Mouse (Mus musculus) kidney, embryonic 15.5 days (tissue): ENCODE measurements around the gene Lmbrd1. TPM values are rescaled to one million over a fixed set of nuclear protein-coding genes. Genes with fewer than 3 reads are reported as not detected.
"Not testable (repeated sequence)": the region's sequence is repeated elsewhere in the genome, so short reads cannot be mapped to it uniquely, and the experiment has no call there.

Experiments
- ATAC-seq: fragments of 200-750 bp; cut with Nextera tagmentation; replicated peaks from 2 replicates; pipeline ENCODE4 v1.8.0; 2017; ENCODE audit warnings: moderate TSS enrichment; ENCODE audit not compliant: low FRiP score
- H3K27ac ChIP-seq: fragments of 300-500 bp; sonication (generic); 2 replicates; pipeline ENCODE4 v1.5.1; 2015; ENCODE audit warnings: mild to moderate bottlenecking, inconsistent platforms
- H3K27me3 ChIP-seq: fragments of 300-500 bp; sonication (generic); 2 replicates; pipeline ENCODE4 v1.6.1; 2015; ENCODE audit warnings: inconsistent platforms
- H3K36me3 ChIP-seq: fragments of 300-500 bp; sonication (generic); 2 replicates; pipeline ENCODE4 v1.6.1; 2015; ENCODE audit warnings: inconsistent platforms
- H3K4me1 ChIP-seq: fragments of 300-500 bp; sonication (generic); 2 replicates; pipeline ENCODE4 v1.6.1; 2015; ENCODE audit warnings: inconsistent platforms
- H3K4me2 ChIP-seq: fragments of 300-500 bp; sonication (generic); 2 replicates; pipeline ENCODE4 v1.6.1; 2015; ENCODE audit warnings: moderate library complexity, mild to moderate bottlenecking, inconsistent platforms
- H3K4me3 ChIP-seq: fragments of 300-500 bp; sonication (generic); replicated peaks from 2 replicates; pipeline ENCODE4 v1.5.1; 2015; ENCODE audit warnings: mild to moderate bottlenecking, inconsistent platforms
- H3K9ac ChIP-seq: fragments of 300-500 bp; sonication (generic); 2 replicates; pipeline ENCODE4 v1.6.1; 2015; ENCODE audit warnings: mild to moderate bottlenecking, inconsistent platforms
- H3K9me3 ChIP-seq: fragments of 300-500 bp; sonication (generic); replicated peaks from 2 replicates; pipeline ENCODE4 v1.6.1; 2016; ENCODE audit warnings: inconsistent platforms
- WGBS: fragments of 180-500 bp; shearing (Covaris S2); methylation state at CpG from one replicate; pipeline ENCODE4 v1.1.7; 2015; ENCODE audit warnings: mixed read lengths; 5-methylcytosine and 5-hydroxymethylcytosine counted together
- polyA plus RNA-seq: library from polyadenylated mRNA; unstranded; fragments of >200 nt; fragmentation: Nextera tagmentation; extraction: Ambion mirVana; gene quantifications from 2 replicates; pipeline ENCODE4 v1.2.1, GENCODE M21; 2015

The Lmbrd1 gene
- polyA plus RNA-seq, 1 experiment from 2014 or later, result 31.8 TPM

DNA sequence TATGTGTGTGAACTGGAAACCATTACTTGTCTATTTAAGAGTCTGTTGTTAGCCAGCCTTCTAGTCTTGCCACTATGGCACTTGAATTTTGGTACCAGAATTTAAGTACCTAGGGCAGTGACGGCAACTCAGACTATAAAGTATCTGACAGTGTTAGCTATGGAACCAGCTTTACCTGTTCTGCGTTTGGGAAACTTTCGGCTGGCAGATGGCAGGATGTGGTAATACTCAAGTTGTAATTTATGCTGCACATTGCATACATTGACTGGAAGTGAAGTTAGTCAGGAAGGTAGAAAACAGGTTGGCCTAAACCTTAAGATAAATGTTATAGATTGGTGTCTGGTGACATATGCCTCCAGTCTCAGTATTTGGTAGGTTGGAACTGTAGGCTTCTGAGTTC is 53.9 kb downstream of the Lmbrd1 start:
- H3K27me3 ChIP-seq, result no peaks in the 10 kb centered on the region
- no peak overlapping the region for H3K9ac ChIP-seq
- no peak overlapping the region for H3K27ac ChIP-seq
- H3K4me3 ChIP-seq, result no peak overlapping the region
- WGBS, result 96% methylated on average over 3 of the region's 3 CpGs
- H3K4me2 ChIP-seq, result no peak overlapping the region
- no peaks in the 10 kb centered on the region for H3K9me3 ChIP-seq
- no peaks in the 10 kb centered on the region for H3K4me1 ChIP-seq
- no peak for ATAC-seq
- H3K36me3 ChIP-seq, result peaks cover 47% of the 10 kb centered on the region

DNA sequence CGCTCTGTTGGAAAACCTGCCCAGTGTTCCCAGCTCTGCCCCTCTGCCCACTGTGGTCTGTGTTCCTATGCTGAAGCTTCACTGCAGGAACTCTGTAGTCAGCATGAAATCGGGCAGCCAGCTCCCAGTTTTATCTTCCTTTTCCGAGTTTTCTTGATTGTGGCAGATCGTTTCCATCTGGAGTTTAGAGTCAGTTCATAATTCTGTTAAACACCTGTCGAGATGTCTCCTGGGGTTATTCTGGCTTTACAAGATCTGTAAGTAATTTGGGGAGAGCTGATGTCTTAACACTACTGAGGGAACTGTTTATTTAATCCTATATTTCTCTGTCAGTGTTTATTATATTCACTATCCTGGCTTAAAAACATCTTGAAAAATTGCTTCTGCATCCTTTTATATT is 56.4 kb downstream of the Lmbrd1 start:
- 79% methylated on average over 5 of the region's 5 CpGs for WGBS
- Histone ChIP-seq H3K36me3 (peaks cover 32% of the 10 kb centered on the region), H3K4me2 (no peak overlapping the region), H3K4me3 (no peak overlapping the region), H3K27me3 (no peaks in the 10 kb centered on the region), H3K4me1 (no peaks in the 10 kb centered on the region), H3K27ac (no peak overlapping the region), H3K9ac (no peak overlapping the region), H3K9me3 (no peaks in the 10 kb centered on the region)
- no peak for ATAC-seq

DNA sequence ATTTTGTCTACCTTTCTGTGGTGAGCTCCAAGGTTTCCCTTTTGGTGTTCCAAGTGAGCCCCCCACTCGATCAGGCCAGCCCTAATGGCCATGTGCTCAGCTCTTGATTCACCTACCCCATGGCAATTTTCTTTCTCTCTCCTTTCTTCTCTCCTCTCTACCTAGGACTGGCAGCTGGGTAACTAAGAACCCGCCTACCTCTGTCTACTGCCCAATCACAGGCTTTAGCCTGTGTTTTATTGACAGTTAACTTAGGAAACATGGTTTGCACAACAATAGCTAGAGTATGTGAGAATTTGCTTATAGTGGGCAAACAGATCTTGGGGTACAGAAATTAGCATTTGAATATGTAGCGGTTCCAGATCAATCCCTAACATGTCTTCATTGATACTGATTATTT is 62.5 kb downstream of the Lmbrd1 start:
- 83% methylated on average over 3 of the region's 3 CpGs for WGBS
- ATAC-seq, result no peak
- no peak overlapping the region for H3K4me3 ChIP-seq

DNA sequence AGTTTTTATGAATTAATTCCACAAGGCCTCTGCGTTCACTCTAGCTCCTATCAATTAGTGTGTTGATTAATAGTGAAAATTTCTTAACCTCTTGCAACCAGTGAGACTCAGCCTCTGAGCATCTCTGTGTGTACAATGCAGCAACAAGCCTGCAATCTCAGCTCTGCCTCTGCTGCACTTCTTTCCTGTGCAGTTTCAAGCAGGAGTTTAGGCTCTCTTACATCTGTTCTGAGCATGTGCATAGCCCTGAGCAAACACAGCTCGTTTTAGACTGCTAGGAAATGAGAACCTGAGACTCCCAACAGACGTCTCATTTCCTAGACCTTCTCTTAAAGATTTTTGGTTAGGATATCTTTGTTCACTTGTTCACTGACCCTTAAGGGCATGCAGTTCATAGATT is 63.1 kb downstream of the Lmbrd1 start:
- no peaks in the 10 kb centered on the region for H3K9me3 ChIP-seq
- H3K27ac ChIP-seq, result no peak overlapping the region
- H3K4me2 ChIP-seq, result no peak overlapping the region
- H3K36me3 ChIP-seq, result 0 out of 2 replicates have a peak, but pooled peaks cover 6% of the 10 kb centered on the region
- WGBS, result 36% methylated on average over 3 of the region's 3 CpGs
- no peak for ATAC-seq
- no peaks in the 10 kb centered on the region for H3K4me1 ChIP-seq
- H3K9ac ChIP-seq, result no peak overlapping the region
- H3K27me3 ChIP-seq, result no peaks in the 10 kb centered on the region
- H3K4me3 ChIP-seq, result no peak overlapping the region

More for the DNA sequence above, 62.5 kb downstream of the Lmbrd1 start:
- no peak overlapping the region for H3K4me2 ChIP-seq
- H3K9me3 ChIP-seq, result no peaks in the 10 kb centered on the region
- no peaks in the 10 kb centered on the region for H3K4me1 ChIP-seq
- H3K36me3 ChIP-seq, result 0 out of 2 replicates have a peak, but pooled peaks cover 5% of the 10 kb centered on the region
- H3K27me3 ChIP-seq, result no peaks in the 10 kb centered on the region
- H3K9ac ChIP-seq, result no peak overlapping the region
- no peak overlapping the region for H3K27ac ChIP-seq

DNA sequence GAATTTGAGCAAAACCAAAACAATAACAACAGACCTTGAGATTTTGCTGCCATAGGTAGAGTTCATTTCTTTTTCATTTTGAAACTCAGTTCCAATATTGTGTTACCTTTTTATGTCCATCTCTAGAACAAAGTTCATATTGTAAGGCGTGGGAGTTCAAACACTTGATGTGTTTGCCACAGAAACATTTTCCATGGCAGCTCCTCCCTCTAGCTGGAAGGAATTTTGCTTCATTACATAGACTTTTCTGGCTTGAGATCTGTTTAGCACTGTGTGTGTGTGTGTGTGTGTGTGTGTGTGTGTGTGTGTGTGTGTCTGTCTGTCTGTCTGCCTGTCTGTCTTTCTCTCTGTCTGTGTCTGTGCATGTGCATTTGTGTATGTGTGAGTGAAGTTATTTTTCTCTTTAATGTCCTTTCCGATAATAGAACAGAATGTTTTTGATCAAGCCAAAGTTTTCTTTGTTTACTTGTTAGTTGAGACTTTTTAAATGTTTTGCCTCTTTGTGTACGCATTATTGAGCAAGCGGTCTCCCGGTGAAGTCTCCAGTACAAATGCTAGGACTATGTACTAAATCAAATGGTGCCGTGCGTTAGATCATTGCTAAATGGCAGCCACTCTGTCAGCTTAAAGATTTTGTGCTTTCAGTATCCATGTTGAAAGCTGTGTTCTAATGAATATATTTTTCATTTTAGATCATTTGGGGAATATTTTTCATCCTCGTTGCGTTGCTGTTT is 64.9 kb downstream of the Lmbrd1 start:
- Histone ChIP-seq H3K27me3 (no peaks in the 10 kb centered on the region), H3K9me3 (no peaks in the 10 kb centered on the region), H3K4me1 (no peaks in the 10 kb centered on the region), H3K4me3 (no peak overlapping the region), H3K4me2 (no peak overlapping the region), H3K9ac (no peak overlapping the region), H3K27ac (no peak overlapping the region), H3K36me3 (peaks cover 17% of the 10 kb centered on the region; the same call in 1 of the 2 replicates)
- no peak for ATAC-seq
- 93% methylated on average over 9 of the region's 9 CpGs for WGBS

DNA sequence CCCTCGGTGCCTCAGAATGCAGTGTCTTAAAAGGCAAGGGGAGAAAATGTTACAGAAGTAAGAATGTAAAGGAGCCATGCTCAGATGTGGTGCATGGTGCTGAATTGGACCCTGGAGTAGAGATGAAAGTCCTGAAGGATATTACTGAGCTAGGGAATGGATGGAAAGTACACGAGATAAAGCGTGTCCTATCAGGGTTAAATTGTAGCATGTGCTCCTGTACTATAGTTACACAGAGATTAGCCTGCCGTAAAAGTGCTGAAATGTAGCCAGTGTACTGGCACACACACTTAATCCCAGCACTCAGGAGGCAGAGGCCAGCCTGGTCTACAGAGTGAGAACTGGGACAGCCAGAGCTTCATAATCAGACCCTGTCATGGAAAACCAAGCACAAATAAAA is 74.3 kb downstream of the Lmbrd1 start:
- no peak overlapping the region for H3K9ac ChIP-seq
- H3K4me2 ChIP-seq, result no peak overlapping the region
- H3K27me3 ChIP-seq, result no peaks in the 10 kb centered on the region
- WGBS, result 90% methylated on average over 4 of the region's 4 CpGs
- H3K4me3 ChIP-seq, result no peak overlapping the region
- H3K36me3 ChIP-seq, result peaks cover 30% of the 10 kb centered on the region
- H3K9me3 ChIP-seq, result no peaks in the 10 kb centered on the region
- H3K4me1 ChIP-seq, result no peaks in the 10 kb centered on the region
- H3K27ac ChIP-seq, result no peak overlapping the region
- no peak for ATAC-seq

DNA sequence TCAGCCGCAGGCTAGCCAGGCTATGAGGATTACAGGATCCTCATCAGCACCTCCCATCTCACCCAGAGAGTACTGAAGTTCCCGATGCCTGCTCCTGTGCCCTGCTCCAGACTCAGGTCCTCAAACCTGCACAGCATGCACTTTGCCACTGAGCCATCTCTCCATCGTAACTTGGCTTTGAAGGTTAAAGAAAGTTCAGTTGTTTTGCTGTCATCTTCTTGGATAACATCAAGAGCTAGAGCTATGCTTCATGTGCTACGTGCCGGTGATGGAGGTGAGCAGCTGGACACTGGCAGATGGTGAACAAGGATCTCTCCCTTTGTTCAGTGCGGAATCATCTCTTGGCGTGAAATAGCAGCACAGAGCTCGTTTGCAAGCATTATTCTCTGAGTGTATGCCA is 80.1 kb downstream of the Lmbrd1 start:
- H3K27me3 ChIP-seq, result no peaks in the 10 kb centered on the region
- no peak overlapping the region for H3K4me3 ChIP-seq
- ATAC-seq, result no peak
- H3K9me3 ChIP-seq, result no peaks in the 10 kb centered on the region
- no peak overlapping the region for H3K4me2 ChIP-seq
- WGBS, result 91% methylated on average over 8 of the region's 8 CpGs
- H3K9ac ChIP-seq, result no peak overlapping the region
- no peak overlapping the region for H3K27ac ChIP-seq
- peaks cover 6% of the 10 kb centered on the region; the same call in 1 of the 2 replicates for H3K36me3 ChIP-seq
- H3K4me1 ChIP-seq, result no peaks in the 10 kb centered on the region

DNA sequence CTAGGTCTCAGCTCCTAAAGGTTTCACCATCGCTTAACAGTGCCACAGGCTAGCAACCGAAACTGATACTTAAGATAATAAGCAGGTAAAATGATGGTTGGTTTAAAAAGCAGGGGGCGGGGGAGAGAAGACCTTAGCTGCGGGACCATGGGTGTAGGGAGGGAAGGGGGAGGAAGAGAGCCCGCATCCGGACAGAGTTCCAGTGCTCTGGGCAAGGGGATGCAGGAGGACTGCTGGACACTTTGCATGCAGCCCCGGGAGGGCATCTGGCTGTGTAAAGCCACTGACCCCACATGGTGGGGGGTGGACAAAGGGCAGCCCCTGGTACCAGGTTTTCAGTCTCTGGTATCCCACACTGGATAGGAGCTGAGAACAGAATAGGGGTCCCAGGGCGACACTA is 88.0 kb downstream of the Lmbrd1 start:
- Histone ChIP-seq H3K4me2 (no peak overlapping the region), H3K9me3 (no peaks in the 10 kb centered on the region), H3K27me3 (no peaks in the 10 kb centered on the region), H3K36me3 (peaks cover 13% of the 10 kb centered on the region; the same call in 1 of the 2 replicates), H3K27ac (no peak overlapping the region), H3K9ac (no peak overlapping the region), H3K4me3 (no peak overlapping the region), H3K4me1 (no peaks in the 10 kb centered on the region)
- WGBS, result 80% methylated on average over 8 of the region's 8 CpGs
- no peak for ATAC-seq

DNA sequence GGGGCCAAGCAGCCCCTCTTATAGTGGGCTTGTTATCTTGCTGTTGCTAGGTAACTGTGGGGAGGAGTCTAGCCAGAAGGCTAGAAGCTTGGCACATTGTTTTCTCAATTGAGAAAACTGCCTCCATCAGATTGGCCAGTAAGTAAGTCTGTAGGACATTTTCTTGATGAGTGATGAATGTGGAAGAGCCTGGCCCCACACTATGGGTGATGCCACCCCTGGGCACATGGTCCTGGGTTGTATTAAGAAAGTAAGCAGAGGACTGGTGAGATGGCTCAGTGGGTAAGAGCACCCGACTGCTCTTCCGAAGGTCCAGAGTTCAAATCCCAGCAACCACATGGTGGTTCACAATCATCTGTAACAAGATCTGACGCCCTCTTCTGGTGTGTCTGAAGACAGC is 88.8 kb downstream of the Lmbrd1 start:
- not testable (repeated sequence) for H3K9ac ChIP-seq, ATAC-seq, H3K27ac ChIP-seq, H3K4me3 ChIP-seq, H3K4me2 ChIP-seq, H3K27me3 ChIP-seq, H3K9me3 ChIP-seq, H3K4me1 ChIP-seq
- WGBS, result 81% methylated on average over 3 of the region's 3 CpGs
- peaks cover 13% of the 10 kb centered on the region; the same call in 1 of the 2 replicates for H3K36me3 ChIP-seq

DNA sequence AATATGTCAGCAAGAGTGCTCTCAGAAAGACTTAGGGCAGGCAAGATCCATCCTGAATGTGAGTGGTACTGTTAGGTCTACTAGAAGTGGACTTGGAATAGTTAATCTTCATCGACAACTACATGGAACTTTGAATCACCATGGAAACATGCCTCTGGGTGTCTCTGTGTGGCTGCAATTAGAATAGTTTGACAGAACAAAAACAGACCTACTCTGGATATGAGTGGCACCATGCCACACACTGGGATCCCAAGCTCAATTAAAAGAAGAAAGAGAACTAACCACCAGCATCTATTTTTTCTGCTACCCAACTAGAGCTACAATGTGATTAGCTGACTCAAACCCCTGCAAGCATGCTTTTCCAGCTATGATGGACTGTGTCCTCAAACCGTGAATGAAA is 95.2 kb downstream of the Lmbrd1 start:
- ATAC-seq, result no peak
- no peaks in the 10 kb centered on the region for H3K36me3 ChIP-seq
- H3K9me3 ChIP-seq, result no peaks in the 10 kb centered on the region
- H3K4me2 ChIP-seq, result no peak overlapping the region
- H3K9ac ChIP-seq, result no peak overlapping the region
- H3K27me3 ChIP-seq, result no peaks in the 10 kb centered on the region
- H3K4me1 ChIP-seq, result no peaks in the 10 kb centered on the region
- no peak overlapping the region for H3K27ac ChIP-seq
- H3K4me3 ChIP-seq, result no peak overlapping the region
- WGBS, result 85% methylated on average over 2 of the region's 2 CpGs

DNA sequence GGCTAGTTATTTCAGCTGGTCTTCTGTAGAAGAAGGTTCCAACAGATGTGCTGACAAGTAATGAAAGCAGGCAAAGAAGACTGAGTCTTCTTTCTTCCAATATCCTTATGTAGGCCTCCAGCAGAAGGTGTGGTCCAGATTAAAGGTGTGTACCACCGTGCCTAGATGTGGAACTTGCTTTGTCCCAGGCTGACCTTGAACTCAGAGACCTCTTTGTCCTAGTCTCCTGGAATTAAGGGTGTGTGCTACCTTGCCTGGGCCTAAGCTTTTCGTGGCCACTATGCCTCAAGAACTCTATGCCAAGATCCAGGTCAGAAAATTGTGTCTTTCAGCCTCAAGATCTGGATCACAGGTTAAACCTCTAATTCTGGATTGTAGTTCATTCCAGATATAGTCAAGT is 98.1 kb downstream of the Lmbrd1 start:
- no peak for ATAC-seq
- H3K9me3 ChIP-seq, result no peaks in the 10 kb centered on the region
- H3K4me1 ChIP-seq, result no peaks in the 10 kb centered on the region
- H3K4me2 ChIP-seq, result no peak overlapping the region
- H3K36me3 ChIP-seq, result no peaks in the 10 kb centered on the region
- H3K27ac ChIP-seq, result no peak overlapping the region
- no peaks in the 10 kb centered on the region for H3K27me3 ChIP-seq
- WGBS, result 78% methylated on average over 2 of the region's 2 CpGs
- H3K4me3 ChIP-seq, result no peak overlapping the region
- H3K9ac ChIP-seq, result no peak overlapping the region

DNA sequence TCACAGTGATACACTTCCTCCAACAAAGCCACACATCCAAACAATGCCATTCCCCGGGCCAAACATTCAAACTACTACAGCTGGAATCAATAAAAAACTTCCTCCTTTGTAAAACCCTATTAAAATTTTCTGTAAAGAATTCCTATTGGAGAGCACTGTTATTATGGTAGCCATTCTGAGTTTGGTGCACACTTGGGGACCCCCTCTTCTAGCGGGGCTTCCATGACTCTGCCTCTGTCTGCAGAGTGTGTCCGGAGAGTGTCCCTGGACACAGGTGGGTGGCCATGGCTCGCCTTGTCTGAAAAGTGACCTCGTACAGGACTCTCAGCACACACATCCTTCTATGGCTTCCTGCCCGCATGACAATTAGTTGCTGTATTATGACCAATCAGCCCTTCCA is 114.7 kb downstream of the Lmbrd1 start:
- H3K4me2 ChIP-seq, result no peak overlapping the region
- no peaks in the 10 kb centered on the region for H3K36me3 ChIP-seq
- no peaks in the 10 kb centered on the region; the same call in 1 of the 2 replicates for H3K9me3 ChIP-seq
- WGBS, result 87% methylated on average over 6 of the region's 6 CpGs
- no peaks in the 10 kb centered on the region for H3K4me1 ChIP-seq
- H3K27ac ChIP-seq, result no peak overlapping the region
- no peak overlapping the region for H3K4me3 ChIP-seq
- ATAC-seq, result no peak
- H3K27me3 ChIP-seq, result no peaks in the 10 kb centered on the region
- H3K9ac ChIP-seq, result no peak overlapping the region

DNA sequence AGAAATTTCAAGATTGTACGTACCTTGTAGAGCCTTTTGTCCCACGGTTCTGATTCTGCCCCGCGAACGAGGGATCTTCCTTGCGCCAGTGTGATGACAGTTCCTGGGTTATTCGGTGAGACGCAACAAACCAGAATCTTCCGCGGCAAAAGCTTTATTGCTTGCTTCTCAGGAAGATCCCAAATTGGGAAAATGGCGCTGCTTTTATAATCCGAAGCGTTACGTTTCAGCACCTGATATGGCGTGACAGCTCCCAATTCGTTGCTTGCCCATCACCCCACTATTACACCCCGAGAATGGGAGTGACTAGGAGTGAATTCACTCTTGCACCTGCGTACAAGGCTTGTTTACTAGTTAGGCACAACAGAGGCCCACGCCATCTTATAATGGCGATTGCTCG is 129.5 kb downstream of the Lmbrd1 start:
- not testable (repeated sequence) for H3K4me2 ChIP-seq, H3K9me3 ChIP-seq, H3K27ac ChIP-seq, ATAC-seq, H3K4me3 ChIP-seq, H3K36me3 ChIP-seq, H3K4me1 ChIP-seq, H3K9ac ChIP-seq, H3K27me3 ChIP-seq
- 94% methylated on average over 21 of the region's 21 CpGs for WGBS
